Mouse (Mus musculus) A20 (cell line): Measurements from ENCODE around the gene Phc1.
"Not testable (repeated sequence)": the region's sequence is repeated elsewhere in the genome, so short reads cannot be mapped to it uniquely, and the experiment has no call there.

Experiments used
- DNase-seq: peaks from one replicate; pipeline ENCODE4 v3.0.0-alpha.2; 2011; ENCODE audit warnings: low read depth, low spot score

Gene Phc1

DNA sequence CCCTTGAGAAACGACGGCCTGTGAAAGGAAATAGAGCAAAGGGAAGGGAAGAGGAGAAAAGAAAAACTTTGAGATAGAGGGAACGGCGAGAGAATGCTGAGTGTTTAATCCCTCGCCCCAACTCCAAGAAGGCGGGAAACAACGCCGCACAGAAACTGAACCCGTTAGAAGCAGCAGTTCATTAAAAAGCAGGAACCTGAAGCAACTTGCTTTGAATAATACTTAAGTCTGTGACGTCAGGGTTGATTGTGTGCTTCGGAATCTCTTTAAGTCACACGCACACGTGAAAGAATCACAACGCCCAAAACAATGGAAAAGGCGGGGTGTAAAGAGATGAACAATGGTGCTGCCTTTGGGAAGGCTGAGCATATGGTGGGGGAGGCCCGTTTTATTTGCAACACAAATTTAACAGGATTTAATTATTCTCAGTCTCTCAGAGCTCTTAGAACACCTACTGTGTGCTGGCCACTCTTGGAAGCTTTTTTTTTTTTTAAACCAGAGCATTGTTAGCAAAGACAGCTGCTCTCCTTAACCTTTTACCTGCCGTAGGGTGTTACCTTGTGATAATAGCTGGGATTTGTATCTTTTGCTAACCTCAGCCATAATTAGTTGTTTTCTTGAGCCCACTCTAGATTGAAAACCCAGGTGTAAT is at the start of gene Phc1:
Gene Phc1, minus strand, starts transcription at position 213 of the 652 bp plus-strand sequence.
- peak; percentile 56 for DNase-seq

DNA sequence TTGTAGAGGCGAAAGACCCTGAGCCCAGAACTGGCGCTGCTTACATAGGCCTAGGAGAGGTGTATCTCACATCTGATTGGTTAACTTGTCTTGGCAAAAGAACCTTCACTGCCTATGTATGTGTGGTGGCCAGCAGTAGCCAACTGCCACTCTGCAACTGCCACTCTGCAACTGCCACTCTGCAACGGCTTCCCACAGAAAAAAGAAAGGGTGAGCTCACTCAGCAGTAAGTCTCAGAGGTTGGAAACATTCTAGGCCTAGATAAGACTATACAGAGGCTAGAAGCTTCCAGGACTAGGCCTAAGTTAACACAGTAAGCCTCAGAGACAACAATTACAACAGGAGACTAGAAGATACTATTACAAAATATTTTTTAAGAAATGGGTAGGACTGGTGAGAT is 49.6 kb upstream of the Phc1 start:
- not testable (repeated sequence) for DNase-seq

DNA sequence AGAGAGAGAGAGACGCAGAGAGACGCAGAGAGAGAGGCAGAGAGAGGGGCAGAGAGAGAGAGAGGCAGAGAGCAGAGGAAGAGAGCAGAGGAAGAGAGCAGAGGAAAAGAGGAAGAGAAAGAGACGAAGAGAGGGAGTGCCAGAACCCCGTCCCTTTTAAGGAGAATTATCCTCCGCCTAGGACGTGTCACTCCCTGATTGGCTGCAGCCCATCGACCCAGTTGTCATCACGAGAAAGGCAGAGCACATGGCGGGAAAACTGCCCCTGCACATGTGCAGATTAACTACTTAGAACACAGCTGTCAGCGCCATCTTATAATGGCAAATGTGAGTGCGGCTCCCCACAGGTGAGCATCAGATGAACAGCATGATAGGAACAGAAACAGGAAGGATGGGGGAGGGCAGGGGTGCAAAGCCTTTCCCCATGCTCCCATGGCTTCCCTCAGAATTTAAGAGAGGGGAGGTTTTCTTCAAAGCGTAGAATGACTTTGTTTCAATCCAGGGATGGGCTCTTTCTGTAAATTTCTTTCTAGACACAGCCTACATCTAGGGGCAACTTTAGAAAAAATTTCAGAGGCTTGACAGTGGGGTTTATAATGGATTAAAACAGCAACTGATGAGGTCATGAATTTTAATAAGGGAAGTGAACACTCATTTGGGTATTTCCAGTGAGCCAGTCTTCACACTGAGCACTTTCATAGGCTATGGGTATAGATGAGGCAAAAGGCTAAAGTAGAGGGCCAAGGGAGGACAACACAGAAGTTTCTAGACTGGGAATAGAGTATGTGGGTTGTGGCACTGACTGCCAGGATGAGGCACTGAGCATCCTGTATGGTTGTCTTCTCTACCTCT is 47.0 kb upstream of the Phc1 start:
- peak; percentile 60 for DNase-seq

DNA sequence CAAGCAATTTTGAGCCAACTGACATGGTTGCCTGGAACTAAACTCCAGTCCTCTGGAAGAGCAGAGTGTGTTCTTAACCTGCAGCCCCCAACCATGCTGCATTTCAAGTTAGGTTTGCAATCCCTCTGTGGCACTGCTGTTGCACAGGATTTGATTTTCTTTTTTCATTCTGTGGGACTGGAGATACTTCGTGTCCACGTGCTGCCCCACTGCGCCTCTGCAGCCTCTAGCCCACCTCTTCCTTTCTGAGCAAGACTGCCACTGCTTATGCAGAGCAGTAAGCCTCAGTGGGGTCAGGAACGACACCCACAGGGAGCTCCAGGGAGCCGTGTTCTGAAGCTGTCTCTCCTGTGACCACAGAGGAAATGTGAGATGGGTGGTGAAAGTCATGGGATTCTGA is 45.4 kb upstream of the Phc1 start:
- DNase-seq, result no peak

DNA sequence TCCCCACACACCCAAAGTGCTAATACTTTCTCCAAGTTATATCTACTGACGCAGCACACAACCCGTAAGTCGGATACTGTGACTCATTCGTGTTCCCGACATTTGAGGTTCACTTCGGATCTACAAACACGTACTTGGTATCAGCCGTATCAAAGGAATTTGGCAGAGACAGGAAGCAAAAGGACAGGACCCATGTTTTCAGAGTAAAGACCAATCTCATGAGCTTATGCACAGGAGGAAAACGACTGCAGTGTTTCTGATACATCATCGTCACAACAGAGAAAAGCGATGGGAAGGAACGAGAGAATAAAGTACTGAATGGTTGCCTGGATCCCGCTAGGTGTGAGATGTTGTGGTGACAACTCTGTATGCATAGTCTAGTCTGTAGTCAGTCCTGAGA is 44.5 kb upstream of the Phc1 start:
- DNase-seq, result no peak

DNA sequence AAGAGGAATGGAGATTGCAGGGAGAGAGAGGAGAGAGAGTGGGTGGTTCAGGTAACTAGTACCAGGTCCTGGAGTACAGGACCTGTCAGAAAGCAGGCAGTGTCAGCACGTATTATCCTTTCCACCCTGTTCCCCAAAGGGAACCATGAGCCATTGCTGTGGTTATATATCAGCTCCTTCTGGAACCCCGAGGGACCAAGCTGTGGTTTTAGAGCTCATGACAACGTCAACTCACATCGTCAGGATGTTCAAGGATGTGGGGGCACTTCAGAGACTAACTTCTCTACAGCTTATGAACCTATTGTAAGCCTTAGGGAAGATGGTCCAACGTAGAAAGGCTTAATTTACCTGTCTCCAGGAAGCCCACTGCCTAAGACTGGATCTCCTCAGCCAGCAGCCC is 42.9 kb upstream of the Phc1 start:
- DNase-seq, result no peak

DNA sequence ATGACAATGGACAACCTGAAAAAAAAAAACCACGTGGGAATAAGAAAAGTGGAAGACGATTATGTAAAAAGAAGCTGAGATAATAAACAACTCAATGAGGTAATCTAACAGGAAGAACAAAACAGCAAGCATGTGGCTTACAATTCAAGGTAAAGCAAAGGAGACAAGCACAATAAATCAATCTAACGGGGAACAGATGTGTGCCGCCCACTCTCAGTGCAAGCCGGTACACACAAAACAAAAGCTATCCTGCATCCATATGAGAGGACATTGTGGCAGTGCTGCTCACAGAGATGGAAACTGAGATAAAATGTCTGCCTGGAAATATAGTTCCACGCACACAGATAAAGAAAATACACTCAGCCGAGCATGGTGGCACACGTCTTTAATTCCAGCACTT is 41.7 kb upstream of the Phc1 start:
- no peak for DNase-seq

DNA sequence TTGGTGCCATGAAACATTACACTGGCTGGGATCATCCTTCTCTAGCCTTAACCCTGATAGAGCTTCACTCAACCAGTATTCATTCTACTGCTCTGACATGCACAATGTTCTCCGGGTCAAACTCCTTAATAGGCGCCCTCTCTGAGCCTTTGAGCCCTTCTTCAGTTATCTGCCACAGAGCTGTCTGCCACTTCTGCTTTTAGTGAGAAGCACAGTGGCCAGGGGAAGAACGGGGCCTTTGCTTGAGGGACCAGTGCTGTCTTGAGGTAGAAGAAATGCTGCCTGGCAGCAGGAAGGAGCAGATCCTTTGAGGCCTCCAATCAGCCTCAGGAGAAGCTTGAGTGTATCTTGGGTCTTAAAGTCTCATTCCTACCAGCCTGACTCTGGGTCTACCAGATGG is 27.9 kb upstream of the Phc1 start:
- DNase-seq, result no peak

DNA sequence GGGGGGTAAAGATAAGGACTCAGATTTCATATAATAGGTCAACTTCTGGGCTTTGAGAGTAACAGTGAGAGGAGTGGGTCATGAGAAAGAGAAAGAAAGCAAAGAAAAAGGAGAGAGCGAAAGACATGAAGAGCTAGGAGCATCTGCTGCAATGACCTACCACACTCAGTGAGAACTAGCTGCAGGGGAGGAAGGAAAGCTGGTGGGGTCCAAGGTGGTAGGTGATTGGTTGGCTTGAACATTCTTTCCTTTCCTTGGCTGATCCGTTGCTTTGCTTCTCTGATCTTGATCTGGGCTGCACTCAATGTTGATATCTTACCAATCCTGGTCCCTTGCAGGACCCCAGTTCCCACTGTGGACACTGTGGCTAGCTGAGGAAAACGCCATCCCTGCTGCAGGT is 26.6 kb upstream of the Phc1 start:
- no peak for DNase-seq

DNA sequence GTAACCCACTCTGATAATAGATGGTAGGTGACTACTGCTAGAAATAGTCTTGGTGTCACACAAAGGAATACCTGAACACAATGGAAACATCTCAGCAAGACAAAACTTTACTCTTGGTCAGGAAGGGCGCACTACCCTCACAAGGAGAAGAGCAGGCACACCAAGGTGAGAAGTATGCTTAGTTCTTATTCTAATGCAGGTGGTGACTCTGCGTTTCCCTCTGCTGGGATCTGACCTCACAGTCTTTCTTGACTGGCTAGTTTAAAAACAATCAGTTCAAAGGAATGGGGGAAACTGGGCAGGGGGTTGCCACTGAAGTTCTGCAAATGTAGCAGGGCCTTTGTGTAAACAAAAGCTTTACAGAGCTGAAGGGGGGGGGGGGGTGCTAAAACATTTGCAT is 25.9 kb upstream of the Phc1 start:
- DNase-seq, result no peak

DNA sequence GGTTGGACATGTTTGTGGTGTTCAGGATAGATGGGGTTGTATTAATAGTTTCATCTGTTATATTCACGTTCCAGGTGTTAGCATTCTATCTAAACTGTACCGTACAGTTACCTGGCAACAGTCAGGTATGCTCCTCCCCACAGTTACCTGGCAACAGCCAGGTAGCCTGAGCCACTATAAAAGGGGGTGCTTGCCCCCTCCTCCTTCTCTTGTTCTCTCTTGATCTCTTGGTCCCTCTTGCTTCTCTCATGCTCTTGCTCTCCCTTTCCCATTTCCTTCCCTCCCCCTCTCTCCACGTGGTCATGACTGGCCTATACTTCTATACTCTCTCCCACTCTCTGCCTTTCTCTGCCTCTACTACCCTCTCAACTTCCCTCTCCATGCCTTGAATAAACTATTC is 25.3 kb upstream of the Phc1 start:
- no peak for DNase-seq

DNA sequence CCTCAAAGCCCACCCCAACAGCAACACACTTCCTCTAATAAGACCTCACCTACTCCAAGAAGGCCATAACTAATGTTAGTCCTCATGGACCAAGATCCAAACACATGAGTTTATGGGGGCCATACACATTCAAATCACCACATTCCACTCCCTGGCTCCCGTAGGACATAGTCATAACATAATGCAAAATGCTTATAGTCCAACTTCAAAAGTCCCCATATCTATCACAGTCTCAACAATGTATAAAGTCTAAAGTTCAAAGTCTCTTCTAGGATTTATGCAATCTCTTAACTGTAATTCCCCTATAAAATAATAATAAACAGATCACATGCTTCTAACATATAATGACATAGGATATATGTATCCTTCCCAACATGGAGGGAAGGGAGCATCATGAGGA is 16.7 kb upstream of the Phc1 start:
- DNase-seq, result no peak

DNA sequence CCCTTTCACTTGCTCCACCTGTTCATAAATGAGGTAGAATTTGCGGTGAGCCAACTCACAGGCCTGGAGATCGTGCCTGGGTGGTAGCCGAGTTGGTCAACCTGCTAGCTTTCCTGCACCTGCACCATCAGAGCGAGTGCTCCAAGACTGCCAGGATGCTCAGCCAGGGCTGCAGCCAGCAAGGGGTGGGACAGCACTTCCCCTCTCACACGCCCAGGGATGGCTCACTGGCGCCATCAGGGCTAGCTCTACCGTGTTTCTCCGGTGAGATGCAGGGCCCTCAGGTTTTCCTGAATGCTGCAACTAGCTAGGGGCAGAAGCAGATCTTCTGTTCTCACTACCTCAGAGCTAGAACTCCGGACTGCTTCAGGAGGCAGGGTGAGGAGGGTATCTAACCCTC is 15.5 kb upstream of the Phc1 start:
- DNase-seq, result no peak

DNA sequence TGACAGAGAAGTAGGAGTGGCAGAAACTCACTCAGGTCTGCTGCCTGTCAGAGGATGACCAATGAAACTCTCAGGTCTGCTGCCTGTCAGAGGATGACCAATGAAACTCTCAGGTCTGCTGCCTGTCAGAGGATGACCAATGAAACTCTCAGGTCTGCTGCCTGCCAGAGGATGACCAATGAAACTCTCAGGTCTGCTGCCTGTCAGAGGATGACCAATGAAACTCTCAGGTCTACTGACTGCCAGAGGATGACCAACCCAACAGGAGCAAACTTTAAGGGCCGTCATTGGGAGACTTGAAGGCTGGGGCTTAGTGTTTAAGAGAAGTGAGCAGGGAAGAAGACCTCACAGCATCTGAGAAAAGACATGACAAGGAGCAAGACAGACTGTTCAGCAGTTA is 7.0 kb upstream of the Phc1 start:
- DNase-seq, result not testable (repeated sequence)

DNA sequence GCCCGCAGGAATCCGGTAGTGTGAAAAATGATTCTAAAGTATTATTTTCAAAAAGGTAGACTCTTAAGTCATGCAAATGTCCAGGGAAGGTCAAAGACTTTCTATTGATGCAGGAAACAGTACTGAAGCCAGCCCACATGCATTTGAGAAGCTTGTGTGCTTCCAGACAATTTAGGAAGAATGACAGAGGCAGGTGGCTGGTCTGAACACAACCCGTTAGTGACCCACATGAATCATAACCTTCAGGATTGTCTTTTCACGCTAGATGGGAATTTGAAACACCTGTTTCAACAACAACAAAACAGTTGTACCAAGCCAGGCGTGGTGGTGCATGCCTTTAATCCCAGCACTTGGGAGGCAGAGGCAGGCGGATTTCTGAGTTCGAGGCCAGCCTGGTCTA is 6.0 kb upstream of the Phc1 start:
- DNase-seq, result no peak

DNA sequence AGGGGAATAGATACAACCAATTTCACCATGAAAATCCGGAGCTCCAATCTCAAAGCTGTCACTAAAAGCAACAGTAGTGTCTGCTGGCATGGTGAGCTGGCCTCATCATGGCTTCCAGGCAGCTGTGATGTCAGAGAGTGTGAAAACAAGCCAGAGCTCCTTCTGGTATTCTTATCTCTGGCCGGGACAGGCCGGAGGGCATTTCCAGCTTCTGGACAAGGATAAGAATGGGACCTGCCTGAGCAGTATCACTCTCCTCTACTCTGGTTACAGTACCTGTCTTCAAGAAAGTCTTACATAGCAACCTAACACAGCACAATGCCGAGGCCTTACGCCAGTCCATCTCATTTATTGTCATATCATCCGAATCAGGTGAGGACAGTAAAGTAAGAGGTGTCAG is 5.4 kb upstream of the Phc1 start:
- no peak for DNase-seq

DNA sequence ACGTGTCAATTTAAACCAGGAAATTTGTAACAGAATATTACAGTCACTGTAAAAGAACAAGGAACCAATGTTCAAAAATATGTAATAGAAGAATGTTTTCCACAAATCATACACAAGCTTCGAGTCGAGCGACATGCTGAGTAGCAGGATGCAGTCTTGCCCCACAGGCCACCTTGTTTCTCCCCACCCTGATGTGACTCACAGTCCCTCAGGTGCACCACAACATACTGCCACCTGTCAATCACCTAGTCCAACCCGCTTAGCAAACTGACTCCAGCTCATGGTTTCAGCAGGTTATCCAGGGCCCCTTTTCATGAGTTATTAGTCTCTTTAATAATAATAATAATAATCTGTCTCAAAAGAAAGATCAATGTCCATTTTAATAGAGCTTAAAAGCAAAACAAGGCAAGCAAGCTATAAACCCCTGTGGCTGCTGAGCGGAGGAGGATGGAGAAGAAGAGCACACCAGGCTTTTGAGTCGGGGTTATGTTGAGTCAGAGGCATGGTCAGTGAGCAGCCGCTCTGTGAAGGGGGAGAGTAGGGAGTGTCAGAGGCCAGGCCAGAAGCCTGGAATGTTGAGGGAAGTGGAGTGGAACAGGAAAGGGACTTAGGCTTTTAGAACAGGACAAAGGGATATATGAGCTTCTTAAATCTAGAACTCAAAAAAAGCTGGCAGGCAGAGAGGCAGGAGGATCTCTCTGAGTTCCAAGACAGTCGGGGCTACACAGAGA is 4.2 kb upstream of the Phc1 start:
- no peak for DNase-seq

DNA sequence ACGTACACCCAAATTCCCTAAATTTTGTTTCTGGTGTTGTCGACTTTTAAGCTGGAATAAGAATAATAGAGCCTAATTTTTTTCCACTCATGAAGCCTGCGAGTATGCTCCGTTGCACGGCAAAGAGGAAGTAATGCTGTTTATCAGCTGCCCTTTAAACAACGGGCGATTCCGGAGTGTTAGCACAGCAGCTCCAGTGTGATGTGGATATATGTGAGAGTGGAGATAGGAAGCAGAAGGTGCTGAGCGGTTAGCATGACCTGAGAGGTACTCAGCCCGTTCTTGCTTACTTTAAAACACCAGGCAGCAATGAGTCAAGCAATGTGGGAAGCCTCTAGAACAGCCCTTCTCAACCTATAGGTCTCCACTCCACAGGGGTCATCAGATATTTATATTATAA is 3.4 kb upstream of the Phc1 start:
- DNase-seq, result peak; percentile 8

DNA sequence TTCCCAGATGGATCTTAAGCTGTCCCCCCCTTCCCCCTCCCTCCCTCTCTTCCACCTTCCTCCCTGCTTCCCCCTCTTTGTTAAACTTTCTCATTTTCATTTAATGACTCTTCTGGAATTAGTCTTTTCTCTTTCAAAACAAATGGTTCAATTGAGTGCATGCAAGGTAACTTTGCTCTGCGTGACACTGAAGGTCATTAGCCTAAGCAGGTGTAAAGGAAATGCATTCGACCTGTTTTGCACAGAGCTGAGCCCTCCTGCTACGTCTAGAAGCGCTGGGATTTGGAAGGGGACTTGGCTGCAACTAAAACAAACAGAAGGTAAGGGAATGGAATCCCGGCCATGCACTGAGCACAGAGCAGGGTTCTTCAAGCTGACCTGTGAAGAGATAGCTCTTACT is 1.8 kb upstream of the Phc1 start:
- no peak for DNase-seq

DNA sequence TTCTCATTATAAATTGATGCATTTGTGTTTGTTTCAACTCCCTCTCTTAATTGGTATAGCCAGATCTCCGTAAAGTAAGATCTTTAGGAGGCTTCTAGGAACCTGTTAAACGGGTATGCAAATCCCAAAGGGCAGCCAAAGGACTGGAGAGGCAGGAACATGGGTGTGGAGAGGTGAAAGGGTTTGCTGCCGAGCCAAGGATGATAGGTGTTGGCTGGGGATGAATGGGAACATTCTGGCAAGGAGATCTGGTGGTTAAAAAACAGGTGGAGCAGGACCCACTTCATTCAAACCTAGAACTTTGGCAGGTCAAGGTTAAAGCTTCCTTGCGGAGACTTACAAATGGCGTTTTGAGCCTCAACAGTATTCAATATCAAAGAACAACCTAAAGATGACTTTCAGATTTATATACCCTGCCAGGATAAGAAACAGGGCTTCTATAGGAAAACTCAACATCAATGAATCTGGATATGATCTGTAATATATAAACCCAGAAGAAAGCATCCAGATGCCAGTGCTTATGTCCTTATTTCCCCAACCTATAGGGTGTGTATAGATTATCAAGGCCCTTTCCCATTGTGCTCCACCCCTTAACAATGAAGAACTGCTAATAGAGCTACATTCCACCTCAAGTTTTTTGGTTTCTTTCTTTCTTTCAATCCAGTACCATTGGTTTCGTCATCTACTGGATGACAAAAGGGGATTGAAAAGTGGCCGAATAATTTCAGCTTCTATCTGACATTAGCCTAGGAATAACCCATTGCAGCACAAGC is 863 bp upstream of the Phc1 start:
- DNase-seq, result no peak

DNA sequence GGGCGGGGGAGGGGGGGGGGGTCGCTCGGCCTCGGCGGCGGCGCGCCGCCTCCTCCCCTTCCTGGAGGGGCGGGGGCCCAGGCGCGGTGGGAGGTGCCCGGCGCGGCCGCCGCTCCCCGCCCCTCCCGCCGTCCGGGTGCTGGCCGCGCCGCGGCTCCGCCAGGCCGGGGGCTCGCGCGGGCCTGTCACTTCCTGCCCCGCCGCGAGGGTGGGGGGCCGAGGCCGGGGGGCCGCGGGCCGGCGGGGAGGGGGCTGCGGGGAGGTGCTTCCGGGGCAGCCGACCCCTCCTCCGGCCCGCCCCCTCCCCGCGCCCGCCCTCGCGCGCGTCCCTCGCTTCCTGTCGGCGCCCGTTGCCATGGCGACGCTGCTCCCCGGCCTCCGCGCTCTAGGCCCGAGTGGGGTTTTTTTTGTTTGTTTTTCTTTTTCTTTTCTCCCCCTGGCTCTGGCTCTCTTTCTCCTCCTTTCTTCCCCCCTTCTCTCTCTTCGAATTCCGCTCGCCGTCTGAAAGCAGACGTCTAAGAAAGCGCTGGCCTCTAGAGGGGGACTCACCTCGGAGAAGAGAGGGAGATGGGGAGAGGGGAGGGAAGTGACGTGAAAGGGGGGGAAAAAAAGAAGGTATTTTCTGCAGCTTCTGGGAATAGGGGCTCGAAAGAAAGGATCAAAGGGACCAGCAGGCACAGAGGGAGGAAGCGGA is 566 bp downstream of the Phc1 start:
- peak; percentile 89 for DNase-seq
